Mouse (Mus musculus): ENCODE data around the gene 3830406C13Rik.

DNA sequence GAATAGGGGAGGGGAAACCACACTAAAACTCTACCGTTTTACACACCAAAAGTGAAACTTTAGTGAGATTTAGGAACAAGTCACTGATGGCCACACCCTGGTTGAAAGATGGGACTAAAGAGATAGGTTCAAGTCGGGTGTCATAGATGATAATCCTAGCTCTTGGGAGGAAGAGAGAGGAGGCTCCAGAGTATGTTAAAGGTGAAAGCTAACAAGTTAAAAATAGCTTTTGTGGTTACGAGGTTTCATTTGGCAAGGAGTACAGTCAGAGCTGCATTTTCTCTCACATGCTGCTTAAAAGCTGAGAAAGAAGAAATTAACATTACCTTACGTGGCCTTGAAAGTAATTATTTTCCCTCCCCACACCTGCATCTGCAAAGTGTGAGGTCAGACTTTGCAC, 40.2 kb upstream of the 3830406C13Rik start:
- TF ChIP-seq POLR2A (IDR thresholded peaks at IDR 0.05; ENCODE audit: borderline replicate concordance, control insufficient read depth, low read depth, low read length) = no peak
- TF ChIP-seq CTCF (IDR thresholded peaks at IDR 0.05; ENCODE audit: control insufficient read depth, insufficient read depth, low read length) = no peak

Measured in bone marrow, adult 2 months (tissue).